ENCODE assay signal across 8 mouse cellular contexts in genomic region chr2:176636244-176636643, GRCm38 (mm10). TPM values are rescaled to one million over a fixed set of nuclear protein-coding genes. Genes with fewer than 3 reads are reported as not detected.
DNase-seq lines count a peak whose midpoint lies in the region; ATAC-seq and TF ChIP-seq lines count a peak whose summit lies in the region.
"Not testable (repeated sequence)": the region's sequence is repeated elsewhere in the genome, so short reads cannot be mapped to it uniquely, and the experiment has no call there.

Gene Gm14308, minus strand, starts transcription at chr2:176636344.

- H3K9ac ChIP-seq in hindbrain, embryonic 11.5 days (ENCODE audit: low read depth, low read length); kidney, embryonic 14.5 days (ENCODE audit: low read depth, low read length); limb, embryonic 15.5 days; midbrain, embryonic 13.5 days (replicated peaks); stomach, embryonic 14.5 days (replicated peaks; ENCODE audit: low read depth, low read length): not testable (repeated sequence)

- H3K4me1 ChIP-seq in forebrain, embryonic 10.5 days; heart, embryonic 10.5 days; hindbrain, embryonic 11.5 days (replicated peaks; ENCODE audit: control insufficient read depth, insufficient read depth, low read length); kidney, embryonic 14.5 days (ENCODE audit: control insufficient read depth, insufficient read depth, low read length); limb, embryonic 15.5 days; midbrain, embryonic 13.5 days (replicated peaks); stomach, embryonic 14.5 days (ENCODE audit: control insufficient read depth, insufficient read depth, low read length): not testable (repeated sequence)

- H3K27me3 ChIP-seq in forebrain, embryonic 10.5 days (ENCODE audit: poor library complexity, severe bottlenecking); heart, embryonic 10.5 days (ENCODE audit: insufficient read depth, poor library complexity, severe bottlenecking); hindbrain, embryonic 11.5 days (ENCODE audit: control insufficient read depth, insufficient read depth, low read length); kidney, embryonic 14.5 days (ENCODE audit: control insufficient read depth, insufficient read depth, low read length); limb, embryonic 15.5 days; midbrain, embryonic 13.5 days; stomach, embryonic 14.5 days (ENCODE audit: control insufficient read depth, insufficient read depth, low read length): not testable (repeated sequence)

- not testable (repeated sequence) for H3K4me2 ChIP-seq in hindbrain, embryonic 11.5 days (replicated peaks; ENCODE audit: low read depth, low read length); kidney, embryonic 14.5 days (replicated peaks; ENCODE audit: low read depth, low read length); limb, embryonic 15.5 days; midbrain, embryonic 13.5 days (replicated peaks); stomach, embryonic 14.5 days (replicated peaks; ENCODE audit: low read depth, low read length)

- not testable (repeated sequence) for H3K27ac ChIP-seq in forebrain, embryonic 10.5 days; heart, embryonic 10.5 days; hindbrain, embryonic 11.5 days (ENCODE audit: low read depth, low read length); kidney, embryonic 14.5 days (ENCODE audit: low read depth, low read length); limb, embryonic 15.5 days; midbrain, embryonic 13.5 days; stomach, embryonic 14.5 days (ENCODE audit: low read length)

- ATAC-seq in hindbrain, embryonic 11.5 days (ENCODE audit: low FRiP score); kidney, embryonic 14.5 days (ENCODE audit: low FRiP score, low TSS enrichment); limb, embryonic 15.5 days (ENCODE audit: insufficient number of reproducible peaks, low FRiP score, low TSS enrichment, low read depth); midbrain, embryonic 13.5 days; stomach, embryonic 14.5 days (ENCODE audit: insufficient number of reproducible peaks, insufficient read depth, low FRiP score, low read depth): not testable (repeated sequence)

- not testable (repeated sequence) for H3K36me3 ChIP-seq in forebrain, embryonic 10.5 days (replicated peaks); heart, embryonic 10.5 days; hindbrain, embryonic 11.5 days (ENCODE audit: control insufficient read depth, insufficient read depth, low read length); kidney, embryonic 14.5 days (ENCODE audit: control insufficient read depth, insufficient read depth, low read length); limb, embryonic 15.5 days; midbrain, embryonic 13.5 days; stomach, embryonic 14.5 days (ENCODE audit: control insufficient read depth, insufficient read depth, low read length)

- not testable (repeated sequence) for H3K9me3 ChIP-seq in forebrain, embryonic 10.5 days; heart, embryonic 10.5 days; hindbrain, embryonic 11.5 days (ENCODE audit: control insufficient read depth, low read length); kidney, embryonic 14.5 days (ENCODE audit: control insufficient read depth, low read length); limb, embryonic 15.5 days; midbrain, embryonic 13.5 days; stomach, embryonic 14.5 days (ENCODE audit: control insufficient read depth, low read depth, low read length)

- TF ChIP-seq CTCF in brain, embryonic 14.5 days (IDR thresholded peaks at IDR 0.05; ENCODE audit: borderline replicate concordance, extremely low read depth, insufficient read depth, insufficient read length): not testable (repeated sequence)

- not testable (repeated sequence) for TF ChIP-seq POLR2A in brain, embryonic 14.5 days (IDR thresholded peaks at IDR 0.05; ENCODE audit: borderline replicate concordance, extremely low read depth, insufficient read depth, insufficient read length, poor library complexity, severe bottlenecking)

- H3K4me3 ChIP-seq in forebrain, embryonic 10.5 days; heart, embryonic 10.5 days; hindbrain, embryonic 11.5 days (ENCODE audit: low read depth, low read length); kidney, embryonic 14.5 days (ENCODE audit: low read length); limb, embryonic 15.5 days; midbrain, embryonic 13.5 days (replicated peaks); stomach, embryonic 14.5 days (ENCODE audit: low read depth, low read length): not testable (repeated sequence)

- DNase-seq in brain, embryonic 14.5 days (ENCODE audit: low read depth); forebrain, embryonic 10.5 days (ENCODE audit: extremely low spot score, low spot score); heart, embryonic 10.5 days (ENCODE audit: low spot score); hindbrain, embryonic 11.5 days (ENCODE audit: low spot score): not testable (repeated sequence)

- no CpG with 5 or more reads among the region's 4 CpGs for WGBS in forebrain, embryonic 10.5 days
- no CpG with 5 or more reads among the region's 4 CpGs for WGBS in heart, embryonic 10.5 days
- no CpG with 5 or more reads among the region's 4 CpGs for WGBS in hindbrain, embryonic 11.5 days
- no CpG with 5 or more reads among the region's 4 CpGs for WGBS in kidney, embryonic 14.5 days
- no CpG with 5 or more reads among the region's 4 CpGs for WGBS in limb, embryonic 15.5 days
- no CpG with 5 or more reads among the region's 4 CpGs for WGBS in midbrain, embryonic 13.5 days
- no CpG with 5 or more reads among the region's 4 CpGs for WGBS in stomach, embryonic 14.5 days

RNA-seq across cellular contexts. Expression of gene Gm14308, which starts in this region (rescaled TPM):
- polyA plus RNA-seq in brain, embryonic 14.5 days (2012; rRNA removed): 18.5 and 23.3 TPM in 2 replicates
- 16.8 and 17.2 TPM in 2 replicates for polyA plus RNA-seq in forebrain, embryonic 10.5 days (2016; fragmentation: Nextera tagmentation; extraction: Ambion mirVana)
- polyA plus RNA-seq in heart, embryonic 10.5 days (2016; fragmentation: Nextera tagmentation; extraction: Ambion mirVana): 8.9 and 11.1 TPM in 2 replicates
- 14.2 and 27.4 TPM in 2 replicates for polyA plus RNA-seq in hindbrain, embryonic 11.5 days (2014; fragmentation: Nextera tagmentation; extraction: Ambion mirVana)
- polyA plus RNA-seq in kidney, embryonic 14.5 days (2014; fragmentation: Nextera tagmentation; extraction: Ambion mirVana): 11.5 and 26.2 TPM in 2 replicates
- polyA plus RNA-seq in limb, embryonic 15.5 days (2015; fragmentation: Nextera tagmentation; extraction: Ambion mirVana): 15.3 and 18.7 TPM in 2 replicates
- polyA plus RNA-seq in midbrain, embryonic 13.5 days (2015; fragmentation: Nextera tagmentation; extraction: Ambion mirVana): 21.6 and 22.6 TPM in 2 replicates
- 18.1 and 26.1 TPM in 2 replicates for polyA plus RNA-seq in stomach, embryonic 14.5 days (2014; fragmentation: Nextera tagmentation; extraction: Ambion mirVana)
